ENCODE assay signal across 8 mouse cellular contexts in the genomic region with DNA sequence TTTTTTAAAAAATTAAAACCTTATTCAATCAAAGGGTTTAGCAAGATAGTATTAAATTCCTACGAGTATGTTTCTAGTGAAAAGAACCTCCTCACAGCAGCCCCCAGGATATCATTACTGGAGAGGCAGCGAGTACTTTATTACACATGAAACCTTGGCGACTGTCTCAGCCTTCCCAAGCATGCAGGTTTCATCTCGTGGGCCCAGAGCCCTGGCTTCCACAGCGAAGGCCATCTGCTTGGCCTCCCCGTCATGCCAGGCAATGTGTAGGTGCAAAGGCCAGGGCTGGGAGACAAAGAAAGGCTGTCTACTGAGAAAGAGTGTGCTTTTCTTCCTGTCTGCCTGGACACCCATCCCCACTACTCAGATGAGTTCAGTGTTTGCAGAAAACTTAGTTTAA.
DNase-seq lines count a peak whose midpoint lies in the region; ATAC-seq and TF ChIP-seq lines count a peak whose summit lies in the region.

No protein-coding gene starts in this region.

- no peak overlapping the region for H3K4me3 ChIP-seq in embryonic facial prominence, embryonic 14.5 days (ENCODE audit: low read depth, low read length)
- no peak overlapping the region for H3K4me3 ChIP-seq in hindbrain, embryonic 11.5 days (ENCODE audit: low read depth, low read length)
- H3K4me3 ChIP-seq in limb, embryonic 14.5 days (replicated peaks; ENCODE audit: low read length), result no peak overlapping the region

- peak; percentile 15 for DNase-seq in ovary, adult 18-20 months (ENCODE audit: low spot score)
- DNase-seq in ovary, postnatal 14 days (ENCODE audit: low spot score), result no peak
- DNase-seq in embryonic facial prominence, embryonic 14.5 days (ENCODE audit: low spot score), result peak; percentile 43
- DNase-seq in hindbrain, embryonic 11.5 days (ENCODE audit: low spot score), result peak; percentile 81
- DNase-seq in limb, embryonic 14.5 days (ENCODE audit: low spot score), result no peak
- peak; percentile 53 for DNase-seq in testis, postnatal 10 days (ENCODE audit: low spot score)
- DNase-seq in urinary bladder, postnatal 25 days (ENCODE audit: low spot score), result no peak
- DNase-seq in lung, postnatal 14 days, result no peak

- H3K9me3 ChIP-seq in embryonic facial prominence, embryonic 14.5 days (ENCODE audit: control insufficient read depth, low read length), result no peaks in the 10 kb centered on the region
- H3K9me3 ChIP-seq in hindbrain, embryonic 11.5 days (ENCODE audit: control insufficient read depth, low read length), result no peaks in the 10 kb centered on the region
- no peaks in the 10 kb centered on the region for H3K9me3 ChIP-seq in limb, embryonic 14.5 days (ENCODE audit: control insufficient read depth, low read length)

- WGBS in embryonic facial prominence, embryonic 14.5 days, result 17% methylated on average over 6 of the region's 6 CpGs
- WGBS in hindbrain, embryonic 11.5 days, result 10% methylated on average over 6 of the region's 6 CpGs
- WGBS in limb, embryonic 14.5 days, result 20% methylated on average over 6 of the region's 6 CpGs

- H3K27me3 ChIP-seq in embryonic facial prominence, embryonic 14.5 days (replicated peaks; ENCODE audit: control insufficient read depth, insufficient read depth, low read length), result no peaks in the 10 kb centered on the region
- no peaks in the 10 kb centered on the region for H3K27me3 ChIP-seq in hindbrain, embryonic 11.5 days (ENCODE audit: control insufficient read depth, insufficient read depth, low read length)
- no peaks in the 10 kb centered on the region for H3K27me3 ChIP-seq in limb, embryonic 14.5 days (ENCODE audit: control insufficient read depth, insufficient read depth, low read length)

- peak overlapping the region; percentile 50 for H3K4me2 ChIP-seq in embryonic facial prominence, embryonic 14.5 days (ENCODE audit: low read depth, low read length)
- H3K4me2 ChIP-seq in hindbrain, embryonic 11.5 days (replicated peaks; ENCODE audit: low read depth, low read length), result no peak overlapping the region; the same call in 1 of the 2 replicates
- H3K4me2 ChIP-seq in limb, embryonic 14.5 days (replicated peaks; ENCODE audit: low read depth, low read length, severe bottlenecking), result peak overlapping the region; percentile 28; the same call in 1 of the 2 replicates

- peaks cover 26% of the 10 kb centered on the region for H3K4me1 ChIP-seq in embryonic facial prominence, embryonic 14.5 days (ENCODE audit: control insufficient read depth, insufficient read depth, low read length)
- H3K4me1 ChIP-seq in hindbrain, embryonic 11.5 days (replicated peaks; ENCODE audit: control insufficient read depth, insufficient read depth, low read length), result peaks cover 3% of the 10 kb centered on the region; the same call in 1 of the 2 replicates
- peaks cover 23% of the 10 kb centered on the region for H3K4me1 ChIP-seq in limb, embryonic 14.5 days (ENCODE audit: control insufficient read depth, insufficient read depth, low read length)

- peak; percentile 48; the same call in 1 of the 2 replicates for ATAC-seq in embryonic facial prominence, embryonic 14.5 days (ENCODE audit: low read depth)
- peak; percentile 77 for ATAC-seq in hindbrain, embryonic 11.5 days (ENCODE audit: low FRiP score)
- 0 out of 2 replicates have a peak, but pooled peaks have one; percentile 38 for ATAC-seq in limb, embryonic 14.5 days (ENCODE audit: low FRiP score, low read depth)

- peak overlapping the region; percentile 32; the same call in 1 of the 2 replicates for H3K9ac ChIP-seq in embryonic facial prominence, embryonic 14.5 days (ENCODE audit: low read depth, low read length)
- peak overlapping the region; percentile 59 for H3K9ac ChIP-seq in hindbrain, embryonic 11.5 days (ENCODE audit: low read depth, low read length)
- no peak overlapping the region for H3K9ac ChIP-seq in limb, embryonic 14.5 days (ENCODE audit: low read depth, low read length, severe bottlenecking)

- peaks cover 30% of the 10 kb centered on the region for H3K36me3 ChIP-seq in embryonic facial prominence, embryonic 14.5 days (ENCODE audit: control insufficient read depth, insufficient read depth, low read length)
- H3K36me3 ChIP-seq in hindbrain, embryonic 11.5 days (ENCODE audit: control insufficient read depth, insufficient read depth, low read length), result no peaks in the 10 kb centered on the region
- peaks cover 45% of the 10 kb centered on the region for H3K36me3 ChIP-seq in limb, embryonic 14.5 days (ENCODE audit: control insufficient read depth, insufficient read depth, low read length)

- no peak for TF ChIP-seq POLR2A in limb, embryonic 14.5 days (IDR thresholded peaks at IDR 0.05; ENCODE audit: borderline replicate concordance, extremely low read depth, insufficient read depth, insufficient read length)

- peak overlapping the region; percentile 89 for H3K27ac ChIP-seq in embryonic facial prominence, embryonic 14.5 days (replicated peaks; ENCODE audit: low read depth, low read length)
- H3K27ac ChIP-seq in hindbrain, embryonic 11.5 days (ENCODE audit: low read depth, low read length), result peak overlapping the region; percentile 96
- peak overlapping the region; percentile 53; the same call in 1 of the 2 replicates for H3K27ac ChIP-seq in limb, embryonic 14.5 days (replicated peaks; ENCODE audit: low read depth, low read length)

Comparison
In these comparisons a context has a peak if more than half of its experiments do, and no peak if none do; other contexts are left out.
1. DNase-seq: peak in ovary, adult 18-20 months (single experiment), embryonic facial prominence, embryonic 14.5 days (single experiment), hindbrain, embryonic 11.5 days (single experiment) and testis, postnatal 10 days (single experiment); none in ovary, postnatal 14 days (single experiment), limb, embryonic 14.5 days (single experiment), urinary bladder, postnatal 25 days (single experiment) and lung, postnatal 14 days (single experiment).
2. Peak in every context shown above with its lines, with median percentiles within 50 percentile points of each other: ATAC-seq and H3K27ac ChIP-seq.